Mouse (Mus musculus) WW6 (cell line): ENCODE measurements around the gene Ssbp3.

Experiments
- DNase-seq: peaks from one replicate; pipeline ENCODE4 v3.0.0-alpha.2; 2013; ENCODE audit warnings: low read depth, low spot score

The Ssbp3 gene

DNA sequence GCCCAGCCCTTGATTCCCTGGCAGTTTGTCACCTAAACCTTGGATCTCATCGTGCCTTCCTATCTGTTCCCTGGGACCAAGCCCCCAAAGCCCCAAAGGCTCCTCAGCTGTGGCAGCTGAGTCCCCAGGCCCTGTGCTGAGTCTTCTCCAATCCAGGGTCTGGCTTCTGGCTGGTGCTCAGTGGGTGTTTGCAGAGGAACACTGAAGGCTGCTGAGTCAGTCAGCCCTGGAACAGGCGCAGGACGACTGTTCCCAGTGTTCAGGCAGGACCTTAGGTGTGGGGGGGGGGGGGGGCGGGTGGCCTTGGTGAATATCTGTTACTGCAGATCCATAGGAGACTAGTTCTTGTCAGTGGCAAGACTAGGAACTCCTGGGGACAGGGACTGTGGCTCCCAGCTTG is 141.4 kb downstream of the Ssbp3 start:
- no peak for DNase-seq

- DNase-seq: no peak
Measured at GRCm38 (mm10) chr4:107052962-107053553, 142.6 kb downstream of the Ssbp3 start.

- DNase-seq: no peak
Measured at GRCm38 (mm10) chr4:107056088-107056487, 145.6 kb downstream of the Ssbp3 start.

- no peak for DNase-seq
Measured at GRCm38 (mm10) chr4:107058346-107058745, 147.8 kb downstream of the Ssbp3 start.

- no peak for DNase-seq
Measured at GRCm38 (mm10) chr4:107058781-107059180, 148.3 kb downstream of the Ssbp3 start.

- DNase-seq: no peak
Measured at GRCm38 (mm10) chr4:107061560-107061959, 151.1 kb downstream of the Ssbp3 start.

GRCm38 (mm10) chr4:107063214-107063613 is 152.7 kb downstream of the Ssbp3 start:
- DNase-seq: no peak

- DNase-seq: no peak
Measured at GRCm38 (mm10) chr4:107064394-107065098, 154.0 kb downstream of the Ssbp3 start.

- peak; percentile 88 for DNase-seq
Measured at GRCm38 (mm10) chr4:107066252-107067124, 156.0 kb downstream of the Ssbp3 start, which contains the start of the genes Mrpl37 and Cyb5rl. TSS of gene Mrpl37 (minus strand) at chr4:107066868. TSS of gene Cyb5rl (plus strand) at chr4:107066988.

DNA sequence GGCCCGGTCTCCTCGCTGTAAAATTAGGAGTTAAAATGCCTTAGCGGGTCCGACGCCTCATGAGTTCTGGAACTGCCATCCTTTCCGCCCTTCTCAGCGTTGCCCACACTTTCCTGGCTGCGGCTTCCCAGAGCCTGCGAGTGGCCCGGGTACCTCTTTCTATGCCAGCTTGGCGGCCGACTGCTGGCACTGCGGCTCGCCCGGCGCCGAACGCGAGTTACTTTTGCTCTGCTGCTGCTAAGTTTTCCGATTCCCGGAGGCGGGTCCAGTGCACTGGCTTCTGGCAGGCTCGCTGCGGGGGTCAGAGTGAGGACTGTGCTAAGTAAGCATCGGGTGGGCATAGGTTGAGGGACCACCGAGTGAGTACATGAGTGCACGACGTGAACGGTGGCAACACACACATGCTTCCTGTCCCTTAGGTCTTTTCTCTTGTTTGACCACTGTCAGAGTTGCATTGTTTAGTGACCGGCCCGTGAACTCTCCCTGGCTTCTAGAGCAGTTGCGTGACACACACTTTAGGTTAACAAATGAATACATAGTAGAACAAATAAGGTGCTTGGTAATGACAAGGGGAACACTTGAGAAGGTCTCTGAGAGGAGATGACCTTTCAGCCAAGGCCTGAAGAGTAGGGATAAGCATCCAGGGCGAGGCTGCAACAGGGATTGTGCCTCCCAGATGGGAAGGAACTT is 156.8 kb downstream of the Ssbp3 start:
- DNase-seq: no peak

GRCm38 (mm10) chr4:107072343-107072742 is 161.8 kb downstream of the Ssbp3 start:
- no peak for DNase-seq

GRCm38 (mm10) chr4:107075456-107075855 is 165.0 kb downstream of the Ssbp3 start:
- no peak for DNase-seq

DNA sequence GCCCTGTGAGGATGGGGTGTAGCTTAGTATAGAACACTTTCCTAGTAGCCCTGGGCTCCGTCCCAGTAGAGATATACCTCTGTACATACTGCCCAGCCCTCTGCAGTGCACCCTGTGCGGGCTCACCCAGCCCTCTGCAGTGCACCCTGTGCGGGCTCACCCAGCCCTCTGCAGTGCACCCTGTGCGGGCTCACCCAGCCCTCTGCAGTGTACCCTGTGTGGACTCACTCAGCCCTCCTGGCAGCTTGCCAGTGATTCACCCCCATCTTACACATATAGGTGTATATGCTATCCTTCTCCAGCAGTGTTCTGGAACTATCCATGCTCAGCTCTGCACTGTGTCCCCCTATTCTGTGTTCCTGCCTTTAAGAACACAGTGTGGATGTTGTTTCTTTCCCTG is 168.4 kb downstream of the Ssbp3 start:
- DNase-seq: no peak

GRCm38 (mm10) chr4:107079716-107080115 is 169.2 kb downstream of the Ssbp3 start:
- DNase-seq: no peak

DNA sequence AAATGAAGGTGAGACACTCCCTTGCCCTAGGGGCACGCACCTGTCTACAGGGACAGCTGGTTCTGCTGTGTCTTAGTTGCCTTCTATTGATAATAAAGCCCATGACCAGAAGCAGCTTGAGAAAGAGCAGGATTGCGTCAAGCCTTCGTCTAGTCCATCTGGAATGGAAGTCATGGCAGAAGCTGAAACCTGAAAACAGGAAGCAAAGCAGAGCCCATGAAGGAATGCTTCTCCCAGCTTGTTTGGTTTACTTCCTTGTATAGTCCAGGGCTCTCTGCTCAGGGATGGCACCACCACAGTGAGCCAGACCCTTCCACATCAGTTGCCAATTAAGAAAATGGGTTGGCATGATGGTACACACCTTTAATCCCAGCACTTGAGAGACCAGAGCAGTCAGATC is 171.7 kb downstream of the Ssbp3 start:
- DNase-seq: no peak

DNA sequence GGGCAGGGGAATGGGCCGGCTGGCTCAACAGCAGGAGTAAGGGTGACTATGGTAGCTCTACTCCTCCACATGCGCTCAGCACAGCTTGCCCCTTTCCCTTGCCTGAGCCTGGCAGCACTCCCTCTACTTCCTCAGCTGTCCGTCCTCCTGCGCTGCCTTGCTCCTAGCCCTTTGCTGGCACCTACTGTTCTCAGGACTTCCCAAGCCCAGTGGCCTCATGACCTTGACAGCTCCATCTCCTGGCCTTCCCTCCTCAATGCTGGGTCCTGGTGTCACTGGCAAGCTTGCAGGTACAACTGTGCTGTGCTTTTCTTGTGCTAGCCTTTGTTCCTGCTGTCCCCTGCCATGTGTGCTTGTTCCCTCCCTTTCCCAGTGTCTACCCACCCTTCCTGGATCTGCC is 172.6 kb downstream of the Ssbp3 start:
- DNase-seq: no peak

- DNase-seq: no peak
Measured at GRCm38 (mm10) chr4:107084343-107084742, 173.8 kb downstream of the Ssbp3 start.

DNA sequence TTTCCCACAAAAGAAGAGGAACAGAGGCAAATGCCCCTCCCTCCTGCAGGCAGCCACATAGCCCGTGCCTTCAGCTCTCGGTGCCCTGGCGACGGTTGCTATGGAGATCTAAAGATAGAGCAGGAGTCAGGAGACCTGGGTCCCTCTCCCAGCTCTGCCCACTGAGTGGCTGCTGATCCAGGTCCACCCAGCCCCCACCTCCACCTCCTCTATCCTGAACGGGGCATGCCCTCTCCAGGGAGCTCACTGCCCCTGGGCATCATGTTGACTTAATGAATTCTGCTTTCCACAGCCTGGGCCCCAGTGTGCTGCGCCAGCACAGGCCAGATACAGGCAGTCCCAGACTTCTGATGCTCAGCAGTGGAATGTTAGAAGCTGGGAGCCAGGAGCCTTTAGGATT is 174.4 kb downstream of the Ssbp3 start:
- no peak for DNase-seq

DNA sequence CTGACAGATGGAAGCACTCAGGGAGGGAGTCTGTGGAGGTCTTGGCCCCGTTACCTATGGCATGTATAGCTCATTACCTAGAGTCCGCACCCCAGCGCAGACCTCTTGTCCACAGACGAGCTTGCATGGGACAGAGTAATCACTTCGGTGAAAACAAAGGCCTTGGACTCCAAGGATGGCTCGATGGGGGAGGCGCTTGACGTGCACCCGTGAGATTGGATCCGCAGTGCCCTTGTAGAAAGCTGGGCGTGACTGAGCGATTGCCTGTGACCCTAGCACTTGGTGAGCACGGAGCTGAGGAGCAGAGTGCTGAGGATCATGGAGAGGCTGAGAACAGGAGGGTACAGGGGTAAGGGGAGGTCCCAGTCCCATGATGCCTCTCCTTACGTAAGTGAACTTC is 181.2 kb downstream of the Ssbp3 start:
- no peak for DNase-seq

- no peak for DNase-seq
Measured at GRCm38 (mm10) chr4:107094484-107095187, 184.1 kb downstream of the Ssbp3 start.

- no peak for DNase-seq
Measured at GRCm38 (mm10) chr4:107096043-107096442, 185.5 kb downstream of the Ssbp3 start.
